In genomic region chr5:147098667-147099066, GRCm38 (mm10) we compare ENCODE assay signal across 27 mouse cellular contexts. TPM values are rescaled to one million over a fixed set of nuclear protein-coding genes. Genes with fewer than 3 reads are reported as not detected.
A peak's percentile ranks its signal among the peaks of the same experiment; 100 is the strongest.
DNase-seq lines count a peak whose midpoint lies in the region; ATAC-seq and TF ChIP-seq lines count a peak whose summit lies in the region.
"Had no signal": no experiment of that assay in that cellular context is flagged by ENCODE, and none has a peak within 500 bp of the region (broad histone marks: within the 10 kb centered on the region; RNA-seq: fewer than 3 reads in every experiment).

No protein-coding gene starts in this region.

- peaks cover 2% of the 10 kb centered on the region; the same call in 1 of the 2 replicates for H3K4me1 ChIP-seq in limb, embryonic 14.5 days (ENCODE audit: control insufficient read depth, insufficient read depth, low read length)
- H3K4me1 ChIP-seq in limb, embryonic 10.5 days: no peaks in the 10 kb centered on the region
- peaks cover 9% of the 10 kb centered on the region; the same call in 1 of the 2 replicates for H3K4me1 ChIP-seq in embryonic facial prominence, embryonic 15.5 days
- H3K4me1 ChIP-seq in limb, embryonic 15.5 days: no peaks in the 10 kb centered on the region
- no peaks in the 10 kb centered on the region for H3K4me1 ChIP-seq in hindbrain, embryonic 10.5 days (replicated peaks)
- H3K4me1 ChIP-seq: heart, embryonic 12.5 days; heart, embryonic 15.5 days; hindbrain, embryonic 15.5 days had no signal

- H3K27ac ChIP-seq in limb, embryonic 14.5 days (replicated peaks; ENCODE audit: low read depth, low read length): no peak overlapping the region
- H3K27ac ChIP-seq in limb, embryonic 10.5 days: no peak overlapping the region
- H3K27ac ChIP-seq in embryonic facial prominence, embryonic 15.5 days (replicated peaks): peak overlapping the region; percentile 48; the same call in 1 of the 2 replicates
- H3K27ac ChIP-seq in limb, embryonic 15.5 days: peak overlapping the region; percentile 60; the same call in 1 of the 2 replicates
- H3K27ac ChIP-seq in hindbrain, embryonic 10.5 days: no peak overlapping the region
- H3K27ac ChIP-seq: embryonic facial prominence, embryonic 13.5 days; forebrain, embryonic 10.5 days; gastrocnemius, adult 2 months; heart, embryonic 15.5 days; hindbrain, embryonic 15.5 days had no signal

- no peak for TF ChIP-seq POLR2A in limb, embryonic 14.5 days (IDR thresholded peaks at IDR 0.05; ENCODE audit: borderline replicate concordance, extremely low read depth, insufficient read depth, insufficient read length)

- H3K4me2 ChIP-seq in limb, embryonic 14.5 days (replicated peaks; ENCODE audit: low read depth, low read length, severe bottlenecking): no peak overlapping the region
- H3K4me2 ChIP-seq in embryonic facial prominence, embryonic 15.5 days (replicated peaks): no peak overlapping the region
- no peak overlapping the region for H3K4me2 ChIP-seq in limb, embryonic 15.5 days
- H3K4me2 ChIP-seq: embryonic facial prominence, embryonic 13.5 days; heart, embryonic 12.5 days; heart, embryonic 15.5 days; hindbrain, embryonic 15.5 days had no signal

- H3K4me3 ChIP-seq in limb, embryonic 14.5 days (replicated peaks; ENCODE audit: low read length): no peak overlapping the region
- no peak overlapping the region for H3K4me3 ChIP-seq in limb, embryonic 10.5 days
- no peak overlapping the region for H3K4me3 ChIP-seq in embryonic facial prominence, embryonic 15.5 days (replicated peaks)
- H3K4me3 ChIP-seq in limb, embryonic 15.5 days: no peak overlapping the region
- H3K4me3 ChIP-seq in hindbrain, embryonic 10.5 days: no peak overlapping the region
- H3K4me3 ChIP-seq: embryonic facial prominence, embryonic 13.5 days; erythroblast, embryonic 14.5 days; forebrain, embryonic 10.5 days; gastrocnemius, adult 2 months; heart, embryonic 12.5 days; heart, embryonic 15.5 days; hindbrain, embryonic 15.5 days had no signal

- ATAC-seq in limb, embryonic 14.5 days (ENCODE audit: low FRiP score, low read depth): no peak
- no peak for ATAC-seq in embryonic facial prominence, embryonic 15.5 days (ENCODE audit: insufficient number of reproducible peaks, low FRiP score, low TSS enrichment, low read depth)
- 0 out of 2 replicates have a peak, but pooled peaks have one; percentile 50 for ATAC-seq in erythroblast, adult 5-6 weeks (replicated peaks; ENCODE audit: low FRiP score, poor library complexity, severe bottlenecking)
- no peak for ATAC-seq in limb, embryonic 15.5 days (ENCODE audit: insufficient number of reproducible peaks, low FRiP score, low TSS enrichment, low read depth)
- ATAC-seq: CD4-positive, CD25-positive, alpha-beta regulatory T cell, adult 4 months; forebrain, embryonic 14.5 days; forebrain, postnatal 0 days had no signal

- H3K9ac ChIP-seq in limb, embryonic 14.5 days (ENCODE audit: low read depth, low read length, severe bottlenecking): no peak overlapping the region
- no peak overlapping the region for H3K9ac ChIP-seq in embryonic facial prominence, embryonic 15.5 days
- H3K9ac ChIP-seq in limb, embryonic 15.5 days: no peak overlapping the region
- H3K9ac ChIP-seq: embryonic facial prominence, embryonic 13.5 days; forebrain, postnatal 0 days; heart, embryonic 12.5 days; heart, embryonic 15.5 days; hindbrain, embryonic 15.5 days had no signal

- peaks cover 35% of the 10 kb centered on the region for H3K36me3 ChIP-seq in limb, embryonic 14.5 days (ENCODE audit: control insufficient read depth, insufficient read depth, low read length)
- peaks cover 74% of the 10 kb centered on the region for H3K36me3 ChIP-seq in limb, embryonic 10.5 days
- H3K36me3 ChIP-seq in embryonic facial prominence, embryonic 15.5 days: peaks cover 30% of the 10 kb centered on the region
- peaks cover 25% of the 10 kb centered on the region for H3K36me3 ChIP-seq in limb, embryonic 15.5 days
- peaks cover 75% of the 10 kb centered on the region for H3K36me3 ChIP-seq in hindbrain, embryonic 10.5 days

- H3K27me3 ChIP-seq in limb, embryonic 14.5 days (ENCODE audit: control insufficient read depth, insufficient read depth, low read length): no peaks in the 10 kb centered on the region
- no peaks in the 10 kb centered on the region for H3K27me3 ChIP-seq in limb, embryonic 10.5 days (ENCODE audit: low read depth, poor library complexity, severe bottlenecking)
- H3K27me3 ChIP-seq in embryonic facial prominence, embryonic 15.5 days: no peaks in the 10 kb centered on the region
- no peaks in the 10 kb centered on the region for H3K27me3 ChIP-seq in limb, embryonic 15.5 days
- no peaks in the 10 kb centered on the region for H3K27me3 ChIP-seq in hindbrain, embryonic 10.5 days (ENCODE audit: insufficient read depth, poor library complexity, severe bottlenecking)
- H3K27me3 ChIP-seq: embryonic facial prominence, embryonic 13.5 days; heart, embryonic 12.5 days; heart, embryonic 15.5 days; hindbrain, embryonic 15.5 days had no signal

- no peaks in the 10 kb centered on the region for H3K9me3 ChIP-seq in limb, embryonic 14.5 days (ENCODE audit: control insufficient read depth, low read length)
- H3K9me3 ChIP-seq in limb, embryonic 10.5 days (replicated peaks): no peaks in the 10 kb centered on the region
- H3K9me3 ChIP-seq in embryonic facial prominence, embryonic 15.5 days (replicated peaks): no peaks in the 10 kb centered on the region
- H3K9me3 ChIP-seq in limb, embryonic 15.5 days: no peaks in the 10 kb centered on the region
- no peaks in the 10 kb centered on the region for H3K9me3 ChIP-seq in hindbrain, embryonic 10.5 days
- H3K9me3 ChIP-seq: embryonic facial prominence, embryonic 13.5 days; forebrain, embryonic 10.5 days; heart, embryonic 12.5 days; heart, embryonic 15.5 days; hindbrain, embryonic 15.5 days had no signal

- 83% methylated on average over 7 of the region's 7 CpGs for WGBS in limb, embryonic 14.5 days
- WGBS in limb, embryonic 10.5 days: 84% methylated on average over 7 of the region's 7 CpGs
- WGBS in embryonic facial prominence, embryonic 15.5 days: 77% methylated on average over 7 of the region's 7 CpGs
- 71% methylated on average over 7 of the region's 7 CpGs for WGBS in limb, embryonic 15.5 days
- 86% methylated on average over 7 of the region's 7 CpGs for WGBS in hindbrain, embryonic 10.5 days

- peak; percentile 17 for DNase-seq in limb, embryonic 14.5 days (ENCODE audit: low spot score)
- no peak for DNase-seq in limb, embryonic 10.5 days (ENCODE audit: low spot score)
- DNase-seq in adrenal gland, adult 8-10 months: no peak
- DNase-seq in hindbrain, embryonic 10.5 days (ENCODE audit: low spot score): no peak
- no peak for DNase-seq in spleen, adult 18-20 months
- DNase-seq: adrenal gland, adult 2 months; adrenal gland, postnatal 25 days; cerebellum, adult 11-12 months; cerebellum, adult 8-10 months; cerebellum, postnatal 14 days; forebrain, postnatal 0 days; gastrocnemius, adult 2 months; gastrocnemius, postnatal 14 days; heart, adult 18-20 months; heart, postnatal 10 days; heart, postnatal 36 days had no signal

RNA-seq across cellular contexts. Expression of gene Polr1d, which starts 21.8 kb away (rescaled TPM):
- polyA plus RNA-seq in limb, embryonic 14.5 days (2012; rRNA removed): 82.7 and 104 TPM in 2 replicates
- 144 and 148 TPM in 2 replicates for polyA plus RNA-seq in limb, embryonic 14.5 days (2014; fragmentation: Nextera tagmentation; extraction: Ambion mirVana)
- 129 and 149 TPM in 2 replicates for polyA plus RNA-seq in limb, embryonic 10.5 days (2016; fragmentation: Nextera tagmentation; extraction: Ambion mirVana)
- 139 and 142 TPM in 2 replicates for polyA plus RNA-seq in embryonic facial prominence, embryonic 15.5 days (2015; fragmentation: Nextera tagmentation; extraction: Ambion mirVana)
- 27.9 and 36.6 TPM in 2 replicates for total RNA-seq in erythroblast, adult 5-6 weeks (2015; ENCODE audit: low replicate concordance)
- 26.9 and 28.7 TPM in 2 replicates for total RNA-seq in erythroblast, adult 5-6 weeks (2017; ENCODE audit: low replicate concordance)
- 135 and 145 TPM in 2 replicates for polyA plus RNA-seq in limb, embryonic 15.5 days (2015; fragmentation: Nextera tagmentation; extraction: Ambion mirVana)
- total RNA-seq in adrenal gland, adult 8-10 months (2022): 100 to 1,000 TPM in 2 of 4 experiments, 10 to 100 TPM in 2; 96.7 to 117 (median 108) TPM
- polyA plus RNA-seq in hindbrain, embryonic 10.5 days (2016; fragmentation: Nextera tagmentation; extraction: Ambion mirVana): 124 and 127 TPM in 2 replicates

RNA-seq across cellular contexts. Expression of gene Lnx2, which starts 22.3 kb away (rescaled TPM):
- 13.7 and 16.9 TPM in 2 replicates for polyA plus RNA-seq in limb, embryonic 14.5 days (2012; rRNA removed)
- 13.7 and 15.8 TPM in 2 replicates for polyA plus RNA-seq in limb, embryonic 14.5 days (2014; fragmentation: Nextera tagmentation; extraction: Ambion mirVana)
- 10.4 and 12.0 TPM in 2 replicates for polyA plus RNA-seq in limb, embryonic 10.5 days (2016; fragmentation: Nextera tagmentation; extraction: Ambion mirVana)
- polyA plus RNA-seq in embryonic facial prominence, embryonic 15.5 days (2015; fragmentation: Nextera tagmentation; extraction: Ambion mirVana): 14.8 and 17.2 TPM in 2 replicates
- 0.84 and 6.5 TPM in 2 replicates for total RNA-seq in erythroblast, adult 5-6 weeks (2015; ENCODE audit: low replicate concordance)
- total RNA-seq in erythroblast, adult 5-6 weeks (2017; ENCODE audit: low replicate concordance): 1.8 and 2.0 TPM in 2 replicates
- 14.2 and 15.7 TPM in 2 replicates for polyA plus RNA-seq in limb, embryonic 15.5 days (2015; fragmentation: Nextera tagmentation; extraction: Ambion mirVana)
- 10 to 100 TPM; 10.1 to 14.4 (median 12.9) TPM for total RNA-seq in adrenal gland, adult 8-10 months (2022)
- 8.2 and 8.4 TPM in 2 replicates for polyA plus RNA-seq in hindbrain, embryonic 10.5 days (2016; fragmentation: Nextera tagmentation; extraction: Ambion mirVana)

Comparison
In these comparisons a context has a peak if more than half of its experiments do, and no peak if none do; other contexts are left out.
1. H3K27ac ChIP-seq: peak in embryonic facial prominence, embryonic 15.5 days (single experiment) and limb, embryonic 15.5 days (single experiment); none in limb, embryonic 14.5 days (single experiment), limb, embryonic 10.5 days (single experiment) and hindbrain, embryonic 10.5 days (single experiment).